Mouse (Mus musculus): ENCODE data around the gene Nynrin.

DNA sequence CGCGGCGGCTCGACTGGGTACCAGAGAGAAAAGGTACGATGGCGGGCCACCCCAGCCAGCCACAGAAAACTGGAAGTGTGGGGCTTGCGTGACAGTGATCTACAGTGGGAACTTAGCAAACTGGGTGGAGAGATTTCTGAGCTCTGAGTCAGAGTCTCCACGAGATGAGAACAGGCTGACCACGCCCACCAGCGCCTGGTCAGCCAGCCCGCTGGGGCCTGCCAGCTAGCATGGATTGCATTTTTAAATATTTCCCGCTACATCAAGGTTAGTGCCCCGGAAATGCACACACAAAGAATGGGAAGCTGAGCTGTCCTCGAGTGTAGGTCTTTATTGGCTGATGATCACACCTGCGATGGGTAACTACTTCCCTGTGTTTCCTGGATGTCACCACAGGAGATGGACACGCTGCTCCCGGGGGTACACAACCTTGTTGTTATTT lies 38.5 kb upstream of the Nynrin start:
- TF ChIP-seq CTCF (IDR thresholded peaks at IDR 0.05; ENCODE audit: extremely low read depth, insufficient read depth, insufficient read length, insufficient replicate concordance) (no peak), POLR2A (IDR thresholded peaks at IDR 0.05; ENCODE audit: low read depth, low read length) (no peak)

All from spleen, adult 2 months (tissue).